Mouse (Mus musculus) thymus, adult 2 months (tissue): ENCODE data around the gene Dnajc22. TPM values are rescaled to one million over a fixed set of nuclear protein-coding genes. Genes with fewer than 3 reads are reported as not detected.

ENCODE experiments used
- DNase-seq: peaks from one replicate; pipeline ENCODE4 v3.0.0; 2021
- H3K27ac ChIP-seq: fragments of 200-500 bp; 2 replicates; pipeline ENCODE4 v1.5.1; 2012; ENCODE audit warnings: low read length, control low read depth; ENCODE audit not compliant: control insufficient read depth, insufficient read depth
- H3K27me3 ChIP-seq: fragments of 200-500 bp; 2 replicates; pipeline ENCODE4 v1.6.1; 2012; ENCODE audit warnings: mild to moderate bottlenecking, low read length, moderate library complexity, mixed read lengths; ENCODE audit not compliant: control insufficient read depth, insufficient read depth
- H3K36me3 ChIP-seq: fragments of 200-500 bp; 2 replicates; pipeline ENCODE4 v1.6.1; 2012; ENCODE audit warnings: mild to moderate bottlenecking, low read length, moderate library complexity; ENCODE audit not compliant: control insufficient read depth, insufficient read depth
- H3K4me1 ChIP-seq: fragments of 200-500 bp; replicated peaks from 2 replicates; pipeline ENCODE4 v1.6.1; 2012; ENCODE audit warnings: low read length; ENCODE audit not compliant: control insufficient read depth, insufficient read depth
- H3K4me3 ChIP-seq: fragments of 200-500 bp; 2 replicates; pipeline ENCODE4 v1.5.1; 2012; ENCODE audit warnings: mild to moderate bottlenecking, low read length, control low read depth, moderate library complexity; ENCODE audit not compliant: control insufficient read depth, insufficient read depth
- CTCF ChIP-seq: fragments of 200-500 bp; IDR thresholded peaks from 2 replicates; pipeline ENCODE4 v1.5.1; 2012; ENCODE audit warnings: mild to moderate bottlenecking, control low read depth, low read length, moderate library complexity, borderline replicate concordance; ENCODE audit not compliant: control insufficient read depth, poor library complexity, insufficient read depth; ENCODE audit errors: extremely low read depth
- POLR2A ChIP-seq: fragments of 200-500 bp; IDR thresholded peaks from 2 replicates; pipeline ENCODE4 v1.6.1; 2012; ENCODE audit warnings: mild to moderate bottlenecking, low read length, control low read depth, moderate library complexity; ENCODE audit not compliant: control insufficient read depth, poor library complexity, insufficient read depth; ENCODE audit errors: extremely low read depth
- WGBS: fragments of 180-500 bp; shearing (Covaris S2); methylation state at CpG from one replicate; pipeline ENCODE4 v1.1.7; 2018; 5-methylcytosine and 5-hydroxymethylcytosine counted together
- polyA plus RNA-seq: library from polyadenylated mRNA; depleted of rRNA; stranded (reverse); fragments of >200 nt; gene quantifications from 2 replicates; pipeline ENCODE4 v1.2.3, GENCODE M21; 2012

Dnajc22 gene
- polyA plus RNA-seq, 1 experiment = 0.39 TPM

DNA sequence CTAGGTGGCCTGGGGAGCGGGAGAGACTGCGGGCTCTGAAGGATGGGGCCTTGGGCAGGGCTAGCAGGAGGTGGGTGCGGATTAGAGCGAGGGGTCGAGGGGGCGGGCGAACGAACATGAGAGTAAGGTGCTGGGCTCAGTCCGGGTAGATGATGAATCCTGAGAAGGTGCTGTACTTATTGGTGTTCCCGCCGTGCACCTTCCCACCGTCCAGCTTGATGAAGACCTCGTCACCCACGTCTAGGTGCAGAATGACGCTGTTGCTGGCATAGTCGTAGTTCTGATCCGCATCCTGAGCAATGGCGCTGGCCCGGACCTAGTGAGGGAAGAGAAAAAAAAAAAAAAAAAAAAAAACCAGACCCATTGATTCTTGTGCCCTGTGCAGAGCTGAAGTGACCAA is 8.4 kb upstream of the Dnajc22 start:
- 57% methylated on average over 19 of the region's 19 CpGs for WGBS
- peaks cover 9% of the 10 kb centered on the region; the same call in 1 of the 2 replicates for H3K36me3 ChIP-seq
- H3K27me3 ChIP-seq = peaks cover 8% of the 10 kb centered on the region; the same call in 1 of the 2 replicates
- H3K27ac ChIP-seq = no peak overlapping the region
- no peak for DNase-seq
- H3K4me1 ChIP-seq = no peaks in the 10 kb centered on the region
- TF ChIP-seq POLR2A (no peak), CTCF (no peak)
- no peak overlapping the region for H3K4me3 ChIP-seq

GRCm38 (mm10) chr15:99085997-99086396 is 7.0 kb upstream of the Dnajc22 start:
- 95% methylated on average over 4 of the region's 4 CpGs for WGBS
- DNase-seq = no peak
- TF ChIP-seq CTCF (no peak), POLR2A (no peak)
- H3K27me3 ChIP-seq = peaks cover 8% of the 10 kb centered on the region; the same call in 1 of the 2 replicates
- H3K27ac ChIP-seq = no peak overlapping the region
- H3K4me1 ChIP-seq = no peaks in the 10 kb centered on the region
- H3K4me3 ChIP-seq = no peak overlapping the region
- peaks cover 9% of the 10 kb centered on the region; the same call in 1 of the 2 replicates for H3K36me3 ChIP-seq

DNA sequence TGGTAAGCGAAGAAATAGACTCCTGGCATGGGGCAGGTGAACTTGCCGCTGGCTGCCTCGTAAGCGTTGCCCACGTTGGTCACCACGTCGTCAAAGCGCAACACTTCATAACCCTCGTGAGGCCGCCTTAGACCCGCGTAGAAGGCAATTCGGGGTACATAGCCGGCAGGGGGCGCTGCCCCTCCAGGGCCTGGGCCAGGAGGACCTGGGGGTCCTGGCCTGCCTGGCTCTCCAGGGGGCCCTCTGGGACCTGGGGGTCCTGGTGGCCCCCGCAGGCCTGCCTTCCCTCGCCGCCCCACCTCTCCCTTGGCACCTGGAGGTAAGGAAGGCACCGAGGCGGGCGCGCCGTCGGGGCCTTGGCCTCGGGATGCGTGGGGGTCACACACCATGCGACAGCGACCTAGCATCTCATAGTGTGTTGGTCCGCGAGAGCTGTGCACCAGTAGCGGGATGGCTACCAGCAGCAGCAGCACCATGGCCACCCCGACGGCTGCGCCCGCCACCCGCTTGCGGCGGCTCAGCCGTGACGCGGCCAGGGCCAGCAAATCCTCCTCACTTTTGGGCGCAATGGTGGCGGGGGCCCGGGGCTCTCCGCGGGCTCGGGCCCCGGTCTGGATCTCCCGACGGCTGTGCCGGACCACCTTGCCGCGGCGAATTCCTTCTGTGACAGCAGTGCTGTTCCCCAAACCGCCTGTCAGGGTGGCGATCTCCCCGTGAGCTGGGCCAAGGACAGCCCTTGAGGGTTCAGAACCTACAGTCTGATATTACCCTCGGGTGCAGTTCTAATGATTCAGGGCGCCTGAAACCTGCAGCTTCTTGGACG is 5.5 kb upstream of the Dnajc22 start, which contains the start of gene C1ql4:
Gene C1ql4 (minus strand): TSS at position 565 of the 823 bp plus-strand sequence.
- peaks cover 8% of the 10 kb centered on the region; the same call in 1 of the 2 replicates for H3K27me3 ChIP-seq
- WGBS = 25% methylated on average over 60 of the region's 60 CpGs
- no peaks in the 10 kb centered on the region for H3K36me3 ChIP-seq
- no peak for TF ChIP-seq POLR2A
- peak; percentile 85 for TF ChIP-seq CTCF
- DNase-seq = peak; percentile 45
- H3K4me1 ChIP-seq = no peaks in the 10 kb centered on the region
- no peak within 1 kb of the TSS for H3K27ac ChIP-seq
- no peak within 1 kb of the TSS for H3K4me3 ChIP-seq

DNA sequence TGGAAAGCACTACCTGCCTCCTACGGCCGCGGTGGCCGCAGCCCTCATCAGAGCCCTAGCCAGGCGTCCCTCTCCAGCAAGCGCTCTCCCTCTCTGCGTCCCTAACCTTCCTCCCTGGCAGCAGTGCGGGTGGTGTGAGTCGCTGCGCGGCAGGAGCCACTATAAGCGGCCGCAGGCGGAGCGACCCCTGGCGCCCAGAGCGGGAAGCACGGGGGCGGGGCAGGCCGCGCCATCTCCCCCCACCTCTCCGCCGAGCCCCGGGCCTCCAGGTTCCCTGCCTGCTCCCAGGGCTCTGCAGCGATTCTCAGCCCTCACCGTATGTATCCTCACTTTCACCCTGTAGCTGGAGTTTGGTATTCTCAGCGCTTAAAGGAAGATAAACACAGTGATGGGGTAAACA is 4.7 kb upstream of the Dnajc22 start:
- Histone ChIP-seq H3K36me3 (no peaks in the 10 kb centered on the region), H3K27ac (no peak overlapping the region), H3K27me3 (peaks cover 14% of the 10 kb centered on the region; the same call in 1 of the 2 replicates), H3K4me3 (no peak overlapping the region), H3K4me1 (no peaks in the 10 kb centered on the region)
- no peak for TF ChIP-seq POLR2A
- peak; percentile 91 for TF ChIP-seq CTCF
- WGBS = under 1% methylated on average over 27 of the region's 27 CpGs
- peak; percentile 81 for DNase-seq

DNA sequence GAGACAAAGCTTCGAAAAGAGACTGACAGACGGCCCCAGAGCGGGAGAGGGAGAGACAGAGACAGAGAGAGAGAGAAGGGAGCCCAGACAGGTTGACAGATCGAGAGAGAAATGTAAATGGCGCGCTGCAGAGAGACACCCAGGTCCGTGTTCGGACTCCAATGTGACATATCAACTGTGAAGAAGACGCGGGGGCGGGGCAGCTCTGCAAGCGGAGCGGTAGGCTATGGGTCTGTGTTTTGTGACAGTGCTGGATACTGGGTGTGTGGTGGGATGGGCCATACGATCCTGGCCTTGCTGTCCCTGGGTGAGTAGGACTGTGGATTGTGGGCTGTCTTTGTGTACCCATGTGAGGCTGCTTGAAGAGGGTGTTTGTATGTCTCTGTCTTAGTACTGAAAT is 3.9 kb upstream of the Dnajc22 start:
- H3K36me3 ChIP-seq = no peaks in the 10 kb centered on the region
- H3K27ac ChIP-seq = no peak overlapping the region
- 62% methylated on average over 14 of the region's 14 CpGs for WGBS
- no peak overlapping the region for H3K4me3 ChIP-seq
- H3K27me3 ChIP-seq = peaks cover 20% of the 10 kb centered on the region
- 0 out of 2 replicates have a peak, but pooled peaks cover 5% of the 10 kb centered on the region for H3K4me1 ChIP-seq
- TF ChIP-seq CTCF (no peak), POLR2A (no peak)
- no peak for DNase-seq

DNA sequence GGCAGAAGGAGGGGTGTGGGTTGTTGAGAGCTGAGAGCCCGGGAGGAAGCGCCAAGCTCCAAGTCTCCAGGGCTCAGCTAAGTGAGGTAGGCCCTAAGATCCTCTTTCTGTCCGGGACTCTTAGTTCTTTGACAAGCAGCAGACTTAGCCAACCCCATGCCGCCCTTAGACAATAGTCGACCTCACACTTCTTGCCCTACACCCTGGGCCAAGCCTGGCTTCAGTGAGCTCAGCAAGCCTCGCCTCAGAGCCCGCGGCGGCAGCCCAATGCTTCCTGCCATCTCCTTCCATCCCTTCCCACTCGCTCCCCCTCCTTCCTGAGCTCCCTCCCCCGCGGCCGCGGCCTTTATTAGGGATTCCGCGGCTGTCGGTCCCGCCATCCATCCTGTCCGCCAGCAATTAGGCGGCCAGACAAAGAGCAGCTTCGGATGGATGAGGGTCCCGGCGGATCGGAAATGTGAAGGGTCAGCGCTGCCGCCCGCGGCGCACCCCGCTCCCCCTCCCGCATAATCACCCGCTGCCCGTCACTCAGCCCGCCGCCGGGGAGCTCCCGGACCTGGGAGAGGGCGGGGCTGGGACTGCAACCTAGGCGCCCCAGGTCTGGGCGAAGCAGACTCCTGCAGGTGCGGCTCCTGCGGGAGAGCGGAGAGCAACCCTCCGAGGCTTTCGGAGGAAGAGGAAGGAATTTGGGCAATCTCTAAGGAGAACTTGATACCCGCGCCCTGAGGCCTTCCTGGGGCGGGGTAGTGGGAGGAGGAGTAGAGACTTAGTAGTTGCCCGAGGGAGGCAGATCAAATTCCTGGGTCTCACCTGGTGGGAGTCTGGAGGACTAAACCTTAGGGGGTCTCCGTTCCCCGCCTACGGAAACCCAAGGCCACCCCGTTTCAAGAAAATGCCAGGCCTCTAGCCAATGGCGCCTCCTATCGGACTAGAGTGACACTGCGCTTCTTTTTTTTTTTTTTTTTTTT is 605 bp downstream of the Dnajc22 start:
- Histone ChIP-seq H3K27me3 (peaks cover 46% of the 10 kb centered on the region), H3K4me1 (0 out of 2 replicates have a peak, but pooled peaks cover 8% of the 10 kb centered on the region), H3K36me3 (no peaks in the 10 kb centered on the region), H3K27ac (no peak overlapping the region), H3K4me3 (no peak overlapping the region)
- TF ChIP-seq POLR2A = no peak
- peak; percentile 46; the same call in 1 of the 2 replicates for TF ChIP-seq CTCF
- no peak for DNase-seq
- 7% methylated on average over 56 of the region's 56 CpGs for WGBS
